Mouse (Mus musculus): ENCODE measurements around the gene Mterf4.
"Not testable (repeated sequence)": the region's sequence is repeated elsewhere in the genome, so short reads cannot be mapped to it uniquely, and the experiment has no call there.

Mterf4 gene

GRCm38 (mm10) chr1:93305581-93306337, at the start of gene Mterf4:
Mterf4 (minus strand) TSS chr1:93305915.
- DNase-seq (ENCODE audit: low spot score) = peak; percentile 75

GRCm38 (mm10) chr1:93352724-93353123, 47.0 kb upstream of the Mterf4 start:
- DNase-seq (ENCODE audit: low spot score) = no peak

DNA sequence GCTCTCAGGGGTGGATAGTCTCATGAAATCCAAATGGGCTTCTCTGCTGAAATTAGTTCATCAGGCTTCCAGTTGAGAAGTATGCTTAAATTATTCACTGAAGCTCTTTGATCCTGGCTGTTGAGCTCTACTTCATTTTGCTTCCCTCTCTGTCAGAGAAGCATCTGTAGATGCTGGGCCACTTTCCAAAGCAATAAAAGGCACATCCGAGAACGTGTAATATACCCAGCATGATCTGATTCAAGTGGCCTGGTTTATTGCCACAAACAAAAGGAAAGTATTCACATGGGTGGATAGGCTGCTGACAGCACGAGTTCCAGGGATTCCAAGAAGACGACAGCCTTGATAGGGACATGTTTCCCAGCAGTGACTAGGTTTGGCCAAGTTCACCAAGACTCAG, 44.0 kb upstream of the Mterf4 start:
- DNase-seq (ENCODE audit: low spot score) = no peak

DNA sequence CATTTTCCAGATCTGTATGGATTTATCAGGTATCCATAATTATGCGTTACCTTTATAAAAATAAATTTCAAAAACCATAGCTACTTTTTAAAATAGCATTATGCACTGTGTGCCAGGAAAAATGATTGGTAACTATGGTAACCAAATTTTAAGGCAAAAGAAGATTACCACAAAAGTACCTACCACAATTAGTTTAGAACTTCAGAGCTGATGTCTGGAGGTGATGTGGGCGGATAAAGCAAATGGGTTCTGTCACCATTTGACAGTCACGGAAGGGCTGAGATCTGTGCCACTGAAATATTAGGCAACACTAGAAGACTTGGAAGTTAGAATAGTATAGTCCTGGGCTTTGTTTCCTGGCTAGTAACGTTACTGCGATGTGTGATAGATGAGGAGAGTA, 41.5 kb upstream of the Mterf4 start:
- no peak for DNase-seq (ENCODE audit: low spot score)

- DNase-seq (ENCODE audit: low spot score) = peak; percentile 94
These were observed 37.9 kb upstream of the Mterf4 start for GRCm38 (mm10) chr1:93343504-93344047.

DNA sequence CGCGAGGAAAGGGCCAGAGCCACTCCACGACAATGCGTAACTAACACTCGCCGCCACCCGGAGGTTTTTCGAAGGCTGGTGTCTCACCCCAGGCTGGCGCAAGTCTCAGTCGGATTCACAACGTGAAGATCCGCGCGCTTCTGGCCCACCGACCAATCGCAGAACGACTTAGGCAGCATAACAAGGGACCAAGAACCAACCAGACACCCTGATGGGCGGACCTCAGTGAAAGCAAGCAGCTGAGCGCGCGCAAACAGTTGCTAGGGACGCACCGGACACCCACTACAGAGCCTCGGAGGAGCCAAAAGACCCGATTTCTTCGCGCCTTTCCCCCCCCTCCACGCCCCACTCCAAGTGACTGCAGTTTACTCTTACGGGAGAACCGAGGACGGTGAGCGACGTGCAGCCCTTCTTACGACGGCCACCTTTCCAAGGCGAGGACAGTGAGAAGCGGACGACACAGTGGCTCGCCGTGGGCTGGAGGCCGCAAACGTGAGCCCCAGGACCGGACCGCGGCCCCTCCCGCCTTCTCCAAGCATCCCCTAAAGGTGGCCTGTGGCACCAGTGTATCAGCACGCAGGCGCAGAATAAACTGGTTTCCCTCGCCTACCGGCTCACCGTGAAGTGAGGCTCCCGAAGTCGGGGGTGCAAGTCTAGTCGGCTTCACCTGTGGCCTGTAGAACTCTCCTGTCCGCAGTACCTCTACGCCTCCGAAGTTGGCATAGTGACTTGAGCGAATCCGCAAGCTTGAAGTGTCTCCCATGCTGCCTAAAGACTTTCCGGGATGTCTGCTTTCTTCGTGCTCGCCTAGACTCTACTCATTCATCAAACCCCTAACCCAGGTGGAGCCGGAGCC, 37.2 kb upstream of the Mterf4 start, which contains the start of the genes Ppp1r7 and Pask:
Ppp1r7 (plus strand) TSS at position 207 of the 856 bp plus-strand sequence.
Pask (minus strand) TSS at position 835 of the 856 bp plus-strand sequence.
- DNase-seq (ENCODE audit: low spot score) = peak; percentile 97

- no peak for DNase-seq (ENCODE audit: low spot score)
These were observed 28.9 kb upstream of the Mterf4 start for GRCm38 (mm10) chr1:93334621-93335020.

DNA sequence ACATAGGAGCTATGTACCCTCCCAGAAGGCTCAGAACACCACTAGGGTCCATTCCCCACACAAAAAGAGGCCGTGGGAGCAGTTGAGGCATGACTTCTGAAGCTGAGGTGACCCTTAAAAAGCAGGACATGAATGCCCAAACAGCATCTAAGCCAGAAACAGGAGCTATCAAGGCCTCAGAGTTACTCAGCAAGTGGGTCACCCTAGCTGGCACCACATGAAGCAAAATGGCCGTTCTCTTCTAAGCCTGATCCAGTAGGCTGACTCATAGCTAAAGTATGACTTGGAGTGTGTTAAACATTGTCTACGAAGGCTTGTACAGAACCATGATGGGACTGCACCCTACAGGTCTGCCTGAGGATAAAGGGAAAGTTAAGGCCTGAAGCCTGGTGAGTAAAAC, 20.7 kb upstream of the Mterf4 start:
- no peak for DNase-seq (ENCODE audit: low spot score)

DNA sequence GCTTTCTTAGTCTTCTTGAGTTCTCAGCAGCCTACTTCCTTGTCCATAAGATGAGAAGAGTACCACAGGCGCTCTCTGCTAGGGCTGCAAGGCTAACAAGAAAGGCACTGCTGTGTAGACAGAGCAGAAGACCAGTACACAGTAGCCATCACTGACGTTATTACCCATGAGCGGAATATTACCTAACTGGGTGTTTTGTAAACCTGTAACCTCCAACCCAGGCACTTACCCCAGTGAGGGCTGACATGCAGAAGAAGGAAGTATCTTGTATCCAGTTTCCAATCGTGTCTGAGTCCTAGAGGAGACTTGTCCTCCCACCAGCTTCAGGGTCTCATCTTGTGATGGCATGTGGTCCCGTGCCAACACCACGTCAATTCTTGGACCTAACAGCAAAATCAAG, 18.3 kb upstream of the Mterf4 start:
- no peak for DNase-seq (ENCODE audit: low spot score)

- no peak for DNase-seq (ENCODE audit: low spot score)
These were observed 5.1 kb downstream of the Mterf4 start for GRCm38 (mm10) chr1:93300578-93300977.

GRCm38 (mm10) chr1:93299791-93300190, 5.9 kb downstream of the Mterf4 start:
- DNase-seq (ENCODE audit: low spot score) = peak; percentile 22

GRCm38 (mm10) chr1:93294491-93294890, 11.2 kb downstream of the Mterf4 start:
- DNase-seq (ENCODE audit: low spot score) = not testable (repeated sequence)

- DNase-seq (ENCODE audit: low spot score) = no peak
These were observed 13.7 kb downstream of the Mterf4 start for GRCm38 (mm10) chr1:93292006-93292405.

GRCm38 (mm10) chr1:93291591-93291990, 14.1 kb downstream of the Mterf4 start:
- no peak for DNase-seq (ENCODE audit: low spot score)

DNA sequence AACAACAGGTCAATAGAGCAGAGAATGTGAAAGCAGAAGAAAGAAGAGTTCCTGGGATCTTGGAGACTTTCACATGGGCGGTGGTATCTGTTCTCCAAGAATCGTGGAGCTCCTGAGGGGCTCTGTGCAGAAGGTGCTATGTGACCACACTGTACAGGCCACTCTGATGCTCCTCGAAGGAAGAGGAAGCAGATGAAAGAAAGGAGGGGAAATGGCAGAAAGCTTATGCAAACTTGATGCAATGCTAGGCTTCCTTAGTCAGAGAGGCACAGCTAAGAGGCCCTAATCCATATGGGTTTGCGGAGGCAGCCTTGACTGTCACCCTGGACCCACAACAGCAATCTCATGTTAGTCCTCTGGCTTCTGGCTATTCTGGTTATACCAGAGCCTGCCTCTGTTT, 14.8 kb downstream of the Mterf4 start:
- DNase-seq (ENCODE audit: low spot score) = no peak

- DNase-seq (ENCODE audit: low spot score) = no peak
These were observed 16.0 kb downstream of the Mterf4 start for GRCm38 (mm10) chr1:93289678-93290214.

DNA sequence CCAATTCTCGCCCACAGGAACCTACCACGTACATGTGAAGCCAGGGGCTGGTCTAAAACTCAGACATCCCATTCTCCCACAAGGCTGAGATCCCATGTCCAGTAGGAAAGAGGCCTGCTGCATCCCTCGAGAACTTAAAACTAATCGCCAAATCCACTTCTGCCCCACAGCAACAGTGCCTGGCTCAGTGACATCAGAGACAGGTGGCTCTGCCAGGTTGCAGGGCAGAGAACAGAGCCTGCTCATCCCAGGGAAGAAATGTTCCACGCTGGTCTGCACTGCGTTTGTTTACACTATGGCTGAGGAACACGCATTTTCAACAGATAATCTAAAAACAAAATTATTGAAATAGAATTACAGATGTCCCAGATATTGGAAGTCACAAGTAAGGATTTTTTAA, 28.7 kb downstream of the Mterf4 start:
- no peak for DNase-seq (ENCODE audit: low spot score)

DNA sequence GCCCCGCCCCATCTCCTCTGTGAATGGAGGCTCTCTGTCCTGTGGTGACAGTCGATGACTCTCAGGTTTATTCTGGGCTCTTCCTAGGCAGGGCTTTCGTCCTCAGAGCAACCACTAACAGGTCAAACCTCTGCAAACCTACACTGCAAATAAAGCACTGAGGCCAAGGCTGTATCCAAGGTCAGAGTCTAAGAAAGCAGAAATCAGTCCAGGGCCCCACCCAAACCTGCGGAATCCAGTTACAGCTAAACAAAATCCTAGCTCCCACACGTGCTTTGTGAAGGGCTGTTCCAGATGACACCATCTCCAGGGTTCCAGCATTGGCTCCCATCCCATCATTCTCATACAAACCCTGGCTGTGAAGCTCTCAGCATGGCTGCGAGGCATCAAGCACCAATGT, 30.2 kb downstream of the Mterf4 start:
- peak; percentile 38 for DNase-seq (ENCODE audit: low spot score)

DNA sequence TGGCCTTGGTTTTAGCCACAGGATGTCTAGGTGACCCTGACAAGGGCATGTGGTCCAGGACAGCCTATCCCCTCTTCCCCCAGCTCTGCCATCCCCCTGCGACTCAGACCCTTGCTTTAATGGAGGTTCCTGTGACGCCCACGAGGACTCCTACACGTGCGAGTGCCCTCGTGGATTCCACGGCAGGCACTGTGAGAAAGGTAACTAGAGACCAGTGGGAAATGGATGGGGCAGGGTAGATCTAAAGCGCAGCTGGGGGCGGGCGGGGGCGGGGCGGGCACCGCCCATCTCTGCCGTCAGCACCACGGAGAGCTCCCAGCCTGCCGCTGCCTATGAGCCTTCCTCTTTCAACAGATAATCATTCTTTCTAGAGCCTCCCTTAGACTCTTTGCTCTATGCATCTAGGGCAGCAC, 33.3 kb downstream of the Mterf4 start:
- peak; percentile 62 for DNase-seq (ENCODE audit: low spot score)

DNA sequence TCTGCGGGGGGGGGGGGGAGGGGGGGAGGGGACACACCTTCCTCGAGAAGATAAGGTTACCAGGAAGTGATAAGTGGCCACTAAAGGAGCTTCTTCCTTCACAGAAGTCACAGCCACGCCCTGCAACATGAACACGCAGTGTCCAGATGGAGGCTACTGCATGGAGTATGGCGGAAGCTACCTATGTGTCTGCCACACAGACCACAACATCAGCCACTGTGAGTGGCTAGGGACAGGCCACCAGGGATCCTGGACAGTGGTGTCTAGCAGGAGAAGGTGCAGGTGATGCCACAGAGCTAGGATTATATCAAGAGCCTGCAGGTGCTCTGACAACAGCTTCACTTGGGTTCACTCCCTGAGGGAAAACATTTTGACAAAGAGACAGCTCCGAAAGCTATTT, 34.0 kb downstream of the Mterf4 start:
- DNase-seq (ENCODE audit: low spot score) = no peak

DNA sequence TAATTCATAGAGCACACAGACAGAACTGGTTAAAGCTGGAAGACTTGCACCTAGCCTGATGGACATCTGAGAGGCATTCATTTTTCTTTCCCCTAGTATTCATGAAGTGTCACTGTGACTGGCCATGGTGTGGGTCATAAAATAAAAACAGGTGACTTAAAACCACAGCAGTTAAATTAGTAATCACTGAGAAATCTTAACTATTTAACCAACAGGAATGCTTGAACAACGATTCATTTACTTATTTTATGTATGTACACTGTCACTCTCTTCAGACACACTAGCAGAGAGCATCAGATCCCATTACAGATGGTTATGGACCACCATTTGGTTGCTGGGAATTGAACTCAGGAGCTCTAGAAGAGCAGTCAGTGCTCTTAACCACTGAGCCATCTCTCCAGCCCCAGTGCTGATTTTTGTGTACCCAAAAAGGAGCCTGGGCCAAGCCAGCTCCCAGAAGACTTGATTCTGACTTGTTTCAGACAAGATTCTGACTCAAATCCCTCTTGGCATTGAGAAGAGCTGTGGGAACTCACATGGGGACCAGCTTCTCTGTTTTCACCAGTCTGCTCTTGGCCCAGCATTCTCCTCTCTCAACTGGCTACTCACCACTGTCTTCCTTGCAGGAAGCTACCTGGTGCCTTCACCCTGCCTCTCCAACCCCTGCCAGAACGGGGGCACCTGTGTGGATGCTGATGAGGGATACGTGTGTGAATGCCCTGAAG, 35.0 kb downstream of the Mterf4 start:
- DNase-seq (ENCODE audit: low spot score) = no peak

DNA sequence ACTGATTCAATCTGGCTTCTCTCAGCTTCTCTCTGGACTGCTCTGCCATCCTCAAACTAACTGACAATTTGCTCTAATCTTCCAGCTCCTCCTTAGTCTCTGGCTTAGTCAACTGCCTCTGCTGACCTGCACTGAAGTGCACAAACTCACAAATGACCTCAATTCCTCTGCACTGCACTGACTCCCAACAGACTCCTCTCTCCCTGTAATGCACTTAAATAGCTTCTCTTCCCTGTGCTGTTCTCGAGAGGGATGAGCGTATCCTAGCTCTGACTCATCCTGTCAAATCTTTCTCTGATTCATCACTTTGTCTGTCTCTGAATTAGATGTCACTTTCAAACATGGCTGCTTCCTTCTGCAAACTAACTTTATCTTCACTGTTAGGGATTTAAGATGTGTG, 37.5 kb downstream of the Mterf4 start:
- no peak for DNase-seq (ENCODE audit: low spot score)
